Comparison of ENCODE assay signal across 17 mouse cellular contexts in the genomic region with DNA sequence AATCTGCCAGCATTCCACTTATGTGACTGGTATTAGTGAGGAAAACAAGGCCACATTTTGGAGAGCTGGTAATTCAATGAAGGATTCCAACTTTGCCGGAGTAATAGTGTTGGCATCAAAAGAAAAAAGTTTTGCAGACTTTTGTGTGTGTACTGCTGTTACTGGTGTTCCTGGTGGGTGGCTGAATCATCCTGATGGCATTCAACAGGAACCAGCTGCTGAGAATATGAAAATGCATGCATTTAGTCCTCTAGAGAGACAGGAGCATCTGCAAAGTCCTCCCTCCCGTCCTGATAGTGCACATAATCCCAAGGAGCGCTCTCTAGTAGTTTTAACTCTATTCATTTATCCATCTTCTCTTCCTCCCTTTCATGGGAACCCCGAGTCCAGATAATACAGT.
DNase-seq lines count a peak whose midpoint lies in the region; ATAC-seq lines count a peak whose summit lies in the region.
"Had no signal": no experiment of that assay in that cellular context is flagged by ENCODE, and none has a peak within 500 bp of the region (broad histone marks: within the 10 kb centered on the region; RNA-seq: fewer than 3 reads in every experiment).

No protein-coding gene starts in this region.

- H3K27ac ChIP-seq in forebrain, embryonic 15.5 days (replicated peaks): peak overlapping the region; percentile 49
- H3K27ac ChIP-seq in forebrain, embryonic 10.5 days: no peak overlapping the region
- 0 out of 2 replicates have a peak overlapping the region, but pooled peaks have one; percentile 15 for H3K27ac ChIP-seq in hindbrain, embryonic 15.5 days (replicated peaks)
- H3K27ac ChIP-seq in hindbrain, embryonic 14.5 days: no peak overlapping the region
- H3K27ac ChIP-seq: kidney, postnatal 0 days; limb, embryonic 15.5 days had no signal

- no peak for DNase-seq in forebrain, embryonic 10.5 days (ENCODE audit: extremely low spot score, low spot score)
- DNase-seq in hindbrain, embryonic 14.5 days (ENCODE audit: low spot score): no peak
- peak; percentile 34 for DNase-seq in 3134 (ENCODE audit: extremely low read depth, insufficient read length, low spot score)
- DNase-seq in brain, adult 2 months (ENCODE audit: low read depth, low spot score): peak; percentile 66
- DNase-seq in gastrocnemius, postnatal 14 days: no peak
- DNase-seq: B cell, adult 2 months; cerebellum, postnatal 14 days; heart, postnatal 10 days; kidney, adult 11 months; liver, postnatal 0 days; lung, postnatal 14 days; thymus, postnatal 36 days had no signal

- H3K36me3 ChIP-seq in forebrain, embryonic 15.5 days: no peaks in the 10 kb centered on the region
- no peaks in the 10 kb centered on the region for H3K36me3 ChIP-seq in forebrain, embryonic 10.5 days (replicated peaks)
- no peaks in the 10 kb centered on the region for H3K36me3 ChIP-seq in hindbrain, embryonic 15.5 days
- H3K36me3 ChIP-seq in hindbrain, embryonic 14.5 days (replicated peaks; ENCODE audit: control insufficient read depth, insufficient read depth): no peaks in the 10 kb centered on the region
- H3K36me3 ChIP-seq: limb, embryonic 15.5 days had no signal

- intact Hi-C loops in gastrocnemius, postnatal 14 days (cut with DNase I; ENCODE audit: low total_unique reads): no loop called here

- peaks cover 59% of the 10 kb centered on the region for H3K4me1 ChIP-seq in forebrain, embryonic 15.5 days
- peaks cover 3% of the 10 kb centered on the region for H3K4me1 ChIP-seq in forebrain, embryonic 10.5 days
- peaks cover 10% of the 10 kb centered on the region; the same call in 1 of the 2 replicates for H3K4me1 ChIP-seq in hindbrain, embryonic 15.5 days (replicated peaks)
- peaks cover 19% of the 10 kb centered on the region for H3K4me1 ChIP-seq in hindbrain, embryonic 14.5 days (replicated peaks; ENCODE audit: control insufficient read depth, insufficient read depth, low read length)

- H3K4me2 ChIP-seq in forebrain, embryonic 15.5 days (replicated peaks): no peak overlapping the region; the same call in 1 of the 2 replicates
- no peak overlapping the region for H3K4me2 ChIP-seq in hindbrain, embryonic 15.5 days
- no peak overlapping the region for H3K4me2 ChIP-seq in hindbrain, embryonic 14.5 days (replicated peaks)
- H3K4me2 ChIP-seq: limb, embryonic 15.5 days had no signal

- H3K9me3 ChIP-seq in forebrain, embryonic 15.5 days: no peaks in the 10 kb centered on the region
- H3K9me3 ChIP-seq in forebrain, embryonic 10.5 days: no peaks in the 10 kb centered on the region
- no peaks in the 10 kb centered on the region for H3K9me3 ChIP-seq in hindbrain, embryonic 15.5 days
- no peaks in the 10 kb centered on the region for H3K9me3 ChIP-seq in hindbrain, embryonic 14.5 days (ENCODE audit: control insufficient read depth, low read length)
- H3K9me3 ChIP-seq: limb, embryonic 15.5 days had no signal

- no peak overlapping the region for H3K4me3 ChIP-seq in forebrain, embryonic 15.5 days
- no peak overlapping the region for H3K4me3 ChIP-seq in forebrain, embryonic 10.5 days
- H3K4me3 ChIP-seq in hindbrain, embryonic 15.5 days: no peak overlapping the region
- no peak overlapping the region for H3K4me3 ChIP-seq in hindbrain, embryonic 14.5 days (replicated peaks; ENCODE audit: low read length)
- H3K4me3 ChIP-seq: limb, embryonic 15.5 days had no signal

- no peak for ATAC-seq in forebrain, embryonic 15.5 days (replicated peaks)
- ATAC-seq in hindbrain, embryonic 15.5 days (ENCODE audit: low FRiP score, low read depth): no peak
- no peak for ATAC-seq in hindbrain, embryonic 14.5 days (ENCODE audit: low FRiP score)
- ATAC-seq: hindbrain, embryonic 16.5 days; liver, postnatal 0 days had no signal

- H3K9ac ChIP-seq in forebrain, embryonic 15.5 days (replicated peaks): no peak overlapping the region
- H3K9ac ChIP-seq in hindbrain, embryonic 15.5 days: no peak overlapping the region
- H3K9ac ChIP-seq in hindbrain, embryonic 14.5 days: no peak overlapping the region
- H3K9ac ChIP-seq: limb, embryonic 15.5 days; liver, postnatal 0 days had no signal

- 74% methylated on average over 4 of the region's 4 CpGs for WGBS in forebrain, embryonic 15.5 days
- WGBS in forebrain, embryonic 10.5 days: 83% methylated on average over 4 of the region's 4 CpGs
- WGBS in hindbrain, embryonic 15.5 days: 78% methylated on average over 4 of the region's 4 CpGs
- WGBS in hindbrain, embryonic 14.5 days: 73% methylated on average over 4 of the region's 4 CpGs

- H3K27me3 ChIP-seq in forebrain, embryonic 15.5 days: no peaks in the 10 kb centered on the region
- no peaks in the 10 kb centered on the region for H3K27me3 ChIP-seq in forebrain, embryonic 10.5 days (ENCODE audit: poor library complexity, severe bottlenecking)
- H3K27me3 ChIP-seq in hindbrain, embryonic 15.5 days: no peaks in the 10 kb centered on the region
- no peaks in the 10 kb centered on the region for H3K27me3 ChIP-seq in hindbrain, embryonic 14.5 days (ENCODE audit: control insufficient read depth, insufficient read depth, low read length)
- H3K27me3 ChIP-seq: limb, embryonic 15.5 days had no signal

Comparison
In these comparisons a context has a peak if more than half of its experiments do, and no peak if none do; other contexts are left out.
1. H3K27ac ChIP-seq: peak in forebrain, embryonic 15.5 days (single experiment) and hindbrain, embryonic 15.5 days (single experiment); none in forebrain, embryonic 10.5 days (single experiment) and hindbrain, embryonic 14.5 days (single experiment).
2. DNase-seq: peak in 3134 (single experiment) and brain, adult 2 months (single experiment); none in forebrain, embryonic 10.5 days (single experiment), hindbrain, embryonic 14.5 days (single experiment) and gastrocnemius, postnatal 14 days (single experiment).